Mouse (Mus musculus): Measurements from ENCODE around the gene Mllt10. TPM values are rescaled to one million over a fixed set of nuclear protein-coding genes. Genes with fewer than 3 reads are reported as not detected.

The Mllt10 gene
- total RNA-seq, 1 experiment from 2014 or later: 95.8 TPM

- peak in 1 of 2 experiments; percentile 46; a peak in 2 of 4 replicates for ATAC-seq (replicated peaks in 1 of 2; ENCODE audit: insufficient read depth in 1 of 2, low FRiP score in 2 of 2, low TSS enrichment in 1 of 2, low read depth in 1 of 2, poor library complexity in 2 of 2, severe bottlenecking in 2 of 2)
Measured at GRCm38 (mm10) chr2:18047646-18048452, 7.2 kb upstream of the Mllt10 start.

- no peak for ATAC-seq (replicated peaks in 1 of 2; ENCODE audit: insufficient read depth in 1 of 2, low FRiP score in 2 of 2, low TSS enrichment in 1 of 2, low read depth in 1 of 2, poor library complexity in 2 of 2, severe bottlenecking in 2 of 2)
Measured at GRCm38 (mm10) chr2:18048453-18049075, 6.5 kb upstream of the Mllt10 start, which contains the start of gene Skida1. Skida1 (minus strand) TSS chr2:18049051.

GRCm38 (mm10) chr2:18049279-18049821 lies 5.7 kb upstream of the Mllt10 start:
- no peak for ATAC-seq (replicated peaks in 1 of 2; ENCODE audit: insufficient read depth in 1 of 2, low FRiP score in 2 of 2, low TSS enrichment in 1 of 2, low read depth in 1 of 2, poor library complexity in 2 of 2, severe bottlenecking in 2 of 2)

GRCm38 (mm10) chr2:18050018-18050417 lies 5.0 kb upstream of the Mllt10 start:
- no peak for ATAC-seq (replicated peaks in 1 of 2; ENCODE audit: insufficient read depth in 1 of 2, low FRiP score in 2 of 2, low TSS enrichment in 1 of 2, low read depth in 1 of 2, poor library complexity in 2 of 2, severe bottlenecking in 2 of 2)

GRCm38 (mm10) chr2:18050541-18050985 lies 4.5 kb upstream of the Mllt10 start:
- peak; percentile 38 to 68 for ATAC-seq (replicated peaks in 1 of 2; ENCODE audit: insufficient read depth in 1 of 2, low FRiP score in 2 of 2, low TSS enrichment in 1 of 2, low read depth in 1 of 2, poor library complexity in 2 of 2, severe bottlenecking in 2 of 2)

GRCm38 (mm10) chr2:18051026-18051830 lies 3.8 kb upstream of the Mllt10 start:
- no peak for ATAC-seq (replicated peaks in 1 of 2; ENCODE audit: insufficient read depth in 1 of 2, low FRiP score in 2 of 2, low TSS enrichment in 1 of 2, low read depth in 1 of 2, poor library complexity in 2 of 2, severe bottlenecking in 2 of 2)

- no peak for ATAC-seq (replicated peaks in 1 of 2; ENCODE audit: insufficient read depth in 1 of 2, low FRiP score in 2 of 2, low TSS enrichment in 1 of 2, low read depth in 1 of 2, poor library complexity in 2 of 2, severe bottlenecking in 2 of 2)
Measured at GRCm38 (mm10) chr2:18051831-18052170, 3.2 kb upstream of the Mllt10 start.

GRCm38 (mm10) chr2:18052581-18052980 lies 2.5 kb upstream of the Mllt10 start:
- no peak for ATAC-seq (replicated peaks in 1 of 2; ENCODE audit: insufficient read depth in 1 of 2, low FRiP score in 2 of 2, low TSS enrichment in 1 of 2, low read depth in 1 of 2, poor library complexity in 2 of 2, severe bottlenecking in 2 of 2)

GRCm38 (mm10) chr2:18053243-18053950 lies 1.6 kb upstream of the Mllt10 start:
- no peak for ATAC-seq (replicated peaks in 1 of 2; ENCODE audit: insufficient read depth in 1 of 2, low FRiP score in 2 of 2, low TSS enrichment in 1 of 2, low read depth in 1 of 2, poor library complexity in 2 of 2, severe bottlenecking in 2 of 2)

GRCm38 (mm10) chr2:18053951-18054530 lies 996 bp upstream of the Mllt10 start:
- no peak for ATAC-seq (replicated peaks in 1 of 2; ENCODE audit: insufficient read depth in 1 of 2, low FRiP score in 2 of 2, low TSS enrichment in 1 of 2, low read depth in 1 of 2, poor library complexity in 2 of 2, severe bottlenecking in 2 of 2)

GRCm38 (mm10) chr2:18055929-18056785 lies 1.1 kb downstream of the Mllt10 start:
- peak; percentile 54 to 58; a peak in 2 of 4 replicates for ATAC-seq (replicated peaks in 1 of 2; ENCODE audit: insufficient read depth in 1 of 2, low FRiP score in 2 of 2, low TSS enrichment in 1 of 2, low read depth in 1 of 2, poor library complexity in 2 of 2, severe bottlenecking in 2 of 2)

GRCm38 (mm10) chr2:18056786-18057255 lies 1.8 kb downstream of the Mllt10 start:
- peak; percentile 92 to 94 for ATAC-seq (replicated peaks in 1 of 2; ENCODE audit: insufficient read depth in 1 of 2, low FRiP score in 2 of 2, low TSS enrichment in 1 of 2, low read depth in 1 of 2, poor library complexity in 2 of 2, severe bottlenecking in 2 of 2)

- peak; percentile 6 to 46; a peak in 2 of 4 replicates for ATAC-seq (replicated peaks in 1 of 2; ENCODE audit: insufficient read depth in 1 of 2, low FRiP score in 2 of 2, low TSS enrichment in 1 of 2, low read depth in 1 of 2, poor library complexity in 2 of 2, severe bottlenecking in 2 of 2)
Measured at GRCm38 (mm10) chr2:18057336-18058145, 2.5 kb downstream of the Mllt10 start.

GRCm38 (mm10) chr2:18058146-18058708 lies 3.2 kb downstream of the Mllt10 start:
- ATAC-seq (replicated peaks in 1 of 2; ENCODE audit: insufficient read depth in 1 of 2, low FRiP score in 2 of 2, low TSS enrichment in 1 of 2, low read depth in 1 of 2, poor library complexity in 2 of 2, severe bottlenecking in 2 of 2): no peak

GRCm38 (mm10) chr2:18059063-18059462 lies 4.0 kb downstream of the Mllt10 start:
- ATAC-seq (replicated peaks in 1 of 2; ENCODE audit: insufficient read depth in 1 of 2, low FRiP score in 2 of 2, low TSS enrichment in 1 of 2, low read depth in 1 of 2, poor library complexity in 2 of 2, severe bottlenecking in 2 of 2): no peak
